Mouse (Mus musculus): ENCODE data around the gene Slc7a12.

Slc7a12 gene

GRCm38 (mm10) chr3:14480397-14480796, at the start of gene Slc7a12:
TSS of gene Slc7a12 (plus strand) at chr3:14480697.
- DNase-seq (ENCODE audit: low spot score) = no peak

DNA sequence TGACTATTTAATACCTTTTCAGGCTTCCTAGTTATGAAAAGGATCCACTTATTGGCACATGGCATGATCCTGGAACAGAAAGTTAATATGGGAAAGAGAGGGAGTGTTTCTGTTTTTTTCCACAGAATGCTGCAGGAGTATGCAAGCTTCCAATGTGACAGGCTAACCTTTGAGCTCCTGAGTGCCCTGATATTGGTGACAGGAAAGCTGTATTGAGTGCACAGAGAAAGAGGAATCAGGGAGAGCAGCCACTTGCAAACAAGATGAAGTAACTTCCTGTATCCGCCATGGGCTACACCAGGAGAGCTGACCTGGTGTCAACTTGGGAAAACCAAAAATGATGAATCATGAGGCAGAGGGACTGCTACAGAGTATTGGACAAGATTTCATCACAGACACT, 48.1 kb upstream of the Slc7a12 start:
- DNase-seq (ENCODE audit: low spot score) = no peak

- no peak for DNase-seq (ENCODE audit: low spot score)
These were observed 34.5 kb upstream of the Slc7a12 start for GRCm38 (mm10) chr3:14446015-14446414.

GRCm38 (mm10) chr3:14446691-14447090, 33.8 kb upstream of the Slc7a12 start:
- DNase-seq (ENCODE audit: low spot score) = no peak

Data from retina, embryonic 14.5 days (tissue).